Mouse (Mus musculus): Measurements from ENCODE around the gene Mcee.
A peak's percentile ranks its signal among the peaks of the same experiment; 100 is the strongest.

DNA sequence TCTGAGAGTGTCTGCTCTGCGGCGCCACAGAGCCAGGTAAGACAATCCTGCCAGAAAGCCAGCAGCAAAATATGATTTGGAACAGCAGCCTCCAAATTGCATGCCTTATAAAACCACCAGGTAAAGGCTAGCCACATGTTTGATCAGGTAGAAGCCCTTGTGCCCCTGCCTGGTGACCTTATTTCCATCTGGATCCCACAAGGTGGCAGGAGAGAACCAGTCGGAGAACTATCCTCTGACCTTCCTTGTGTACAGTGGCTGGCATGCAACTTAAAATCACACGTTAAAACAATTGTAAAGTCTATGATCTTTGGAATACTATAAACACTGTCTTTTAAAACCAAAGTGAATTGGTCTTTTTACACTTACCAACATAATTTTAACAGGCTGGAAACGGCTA, 32.5 kb downstream of the Mcee start:
- TF ChIP-seq CTCF (conservative IDR thresholded peaks at IDR 0.05; ENCODE audit: low read length) (0 out of 2 replicates have a peak, but pooled peaks have one; percentile 13), POU5F1 (IDR thresholded peaks at IDR 0.05; ENCODE audit: borderline replicate concordance, low read length) (no peak)
